Mouse (Mus musculus): ENCODE measurements around the gene Gm37240. TPM values are rescaled to one million over a fixed set of nuclear protein-coding genes. Genes with fewer than 3 reads are reported as not detected.

The Gm37240 gene
- polyA plus RNA-seq, 1 experiment from 2014 or later, result 18.1 TPM

DNA sequence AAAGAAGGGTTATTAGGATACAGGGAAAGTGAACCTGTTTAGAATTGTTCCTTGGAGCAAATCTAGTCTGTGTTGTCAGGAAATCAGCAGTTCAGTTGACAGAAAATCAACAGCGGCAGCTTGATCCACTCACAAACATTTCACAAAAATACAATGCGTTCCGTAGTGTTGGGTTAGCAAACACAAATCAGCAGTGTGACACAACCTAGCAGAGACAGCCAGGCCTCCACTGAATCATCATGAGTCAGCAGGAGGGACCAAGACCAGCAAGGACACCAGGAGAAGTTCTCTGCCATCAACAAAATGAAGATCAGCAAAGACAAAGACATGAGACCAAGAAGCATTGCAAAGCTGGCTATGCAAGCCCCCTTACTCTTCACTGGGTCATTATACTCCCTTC lies 688.8 kb downstream of the Gm37240 start:
- DNase-seq (ENCODE audit: low spot score) (no peak), ATAC-seq (ENCODE audit: low FRiP score, low TSS enrichment) (no peak)
- 73% methylated on average over 3 of the region's 3 CpGs for WGBS
- H3K9me3 ChIP-seq (ENCODE audit: control insufficient read depth, low read length), result no peaks in the 10 kb centered on the region
- H3K27ac ChIP-seq (replicated peaks), result no peak overlapping the region
- H3K27me3 ChIP-seq (ENCODE audit: control insufficient read depth, insufficient read depth, low read length), result no peaks in the 10 kb centered on the region
- H3K9ac ChIP-seq (ENCODE audit: low read length), result no peak overlapping the region
- no peaks in the 10 kb centered on the region for H3K4me1 ChIP-seq (replicated peaks; ENCODE audit: control insufficient read depth, insufficient read depth)
- H3K4me2 ChIP-seq (replicated peaks; ENCODE audit: low read depth), result no peak overlapping the region
- TF ChIP-seq EP300 (optimal IDR thresholded peaks at IDR 0.05) (no peak), CTCF (IDR thresholded peaks at IDR 0.05; ENCODE audit: low read depth) (no peak)
- H3K4me3 ChIP-seq (ENCODE audit: low read depth, low read length), result no peak overlapping the region
- no peaks in the 10 kb centered on the region for H3K36me3 ChIP-seq (ENCODE audit: control insufficient read depth, insufficient read depth, low read length)

DNA sequence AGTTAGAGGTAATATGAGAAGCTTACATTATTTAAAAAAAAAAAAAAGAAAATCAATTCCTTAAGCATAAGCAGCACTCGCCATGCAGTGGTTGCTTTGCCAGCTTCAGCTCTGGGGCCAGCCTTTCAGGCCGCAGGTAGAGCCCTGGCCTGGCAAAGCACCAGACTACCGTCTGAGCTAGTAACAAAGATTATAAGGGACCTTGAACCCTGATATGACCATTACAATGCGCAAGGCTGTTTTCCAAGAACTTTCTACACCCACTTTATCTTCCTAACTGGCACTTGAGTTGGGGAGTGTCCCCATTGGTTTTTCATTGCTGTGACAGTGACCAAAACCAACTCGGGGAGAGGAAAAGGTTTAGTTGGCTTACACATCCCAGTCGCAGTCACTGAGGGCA lies 690.2 kb downstream of the Gm37240 start:
- H3K4me1 ChIP-seq (replicated peaks; ENCODE audit: control insufficient read depth, insufficient read depth), result no peaks in the 10 kb centered on the region
- H3K9me3 ChIP-seq (ENCODE audit: control insufficient read depth, low read length), result no peaks in the 10 kb centered on the region
- DNase-seq (ENCODE audit: low spot score) (peak; percentile 70), ATAC-seq (ENCODE audit: low FRiP score, low TSS enrichment) (peak; percentile 81)
- H3K27ac ChIP-seq (replicated peaks), result 0 out of 2 replicates have a peak overlapping the region, but pooled peaks have one; percentile 30
- no peak overlapping the region for H3K4me3 ChIP-seq (ENCODE audit: low read depth, low read length)
- no peak overlapping the region for H3K9ac ChIP-seq (ENCODE audit: low read length)
- 71% methylated on average over 6 of the region's 6 CpGs for WGBS
- no peaks in the 10 kb centered on the region for H3K36me3 ChIP-seq (ENCODE audit: control insufficient read depth, insufficient read depth, low read length)
- TF ChIP-seq EP300 (optimal IDR thresholded peaks at IDR 0.05) (no peak), CTCF (IDR thresholded peaks at IDR 0.05; ENCODE audit: low read depth) (no peak)
- no peaks in the 10 kb centered on the region for H3K27me3 ChIP-seq (ENCODE audit: control insufficient read depth, insufficient read depth, low read length)
- H3K4me2 ChIP-seq (replicated peaks; ENCODE audit: low read depth), result no peak overlapping the region

GRCm38 (mm10) chr3:85196591-85196990 lies 690.7 kb downstream of the Gm37240 start:
- DNase-seq (ENCODE audit: low spot score) (no peak), ATAC-seq (ENCODE audit: low FRiP score, low TSS enrichment) (no peak)
- TF ChIP-seq CTCF (IDR thresholded peaks at IDR 0.05; ENCODE audit: low read depth) (no peak), EP300 (optimal IDR thresholded peaks at IDR 0.05) (no peak)
- no peak overlapping the region for H3K9ac ChIP-seq (ENCODE audit: low read length)
- no peaks in the 10 kb centered on the region for H3K36me3 ChIP-seq (ENCODE audit: control insufficient read depth, insufficient read depth, low read length)
- H3K4me3 ChIP-seq (ENCODE audit: low read depth, low read length), result no peak overlapping the region
- H3K4me1 ChIP-seq (replicated peaks; ENCODE audit: control insufficient read depth, insufficient read depth), result no peaks in the 10 kb centered on the region
- H3K27ac ChIP-seq (replicated peaks), result no peak overlapping the region
- WGBS, result 66% methylated on average over 4 of the region's 4 CpGs
- H3K27me3 ChIP-seq (ENCODE audit: control insufficient read depth, insufficient read depth, low read length), result no peaks in the 10 kb centered on the region
- no peaks in the 10 kb centered on the region for H3K9me3 ChIP-seq (ENCODE audit: control insufficient read depth, low read length)
- H3K4me2 ChIP-seq (replicated peaks; ENCODE audit: low read depth), result no peak overlapping the region

- no peaks in the 10 kb centered on the region for H3K4me1 ChIP-seq (replicated peaks; ENCODE audit: control insufficient read depth, insufficient read depth)
- H3K9me3 ChIP-seq (ENCODE audit: control insufficient read depth, low read length), result no peaks in the 10 kb centered on the region
- no peaks in the 10 kb centered on the region for H3K27me3 ChIP-seq (ENCODE audit: control insufficient read depth, insufficient read depth, low read length)
- peak overlapping the region; percentile 20; the same call in 1 of the 2 replicates for H3K4me3 ChIP-seq (ENCODE audit: low read depth, low read length)
- TF ChIP-seq EP300 (optimal IDR thresholded peaks at IDR 0.05) (no peak), CTCF (IDR thresholded peaks at IDR 0.05; ENCODE audit: low read depth) (no peak)
- WGBS, result 54% methylated on average over 8 of the region's 8 CpGs
- ATAC-seq (ENCODE audit: low FRiP score, low TSS enrichment), result peak; percentile 61; the same call in 1 of the 2 replicates
- 0 out of 2 replicates have a peak overlapping the region, but pooled peaks have one; percentile 8 for H3K27ac ChIP-seq (replicated peaks)
- no peak overlapping the region for H3K9ac ChIP-seq (ENCODE audit: low read length)
- DNase-seq (ENCODE audit: low spot score), result no peak
- peak overlapping the region; percentile 17; the same call in 1 of the 2 replicates for H3K4me2 ChIP-seq (replicated peaks; ENCODE audit: low read depth)
- H3K36me3 ChIP-seq (ENCODE audit: control insufficient read depth, insufficient read depth, low read length), result no peaks in the 10 kb centered on the region
Measured at GRCm38 (mm10) chr3:85195068-85195481, 692.2 kb downstream of the Gm37240 start.

- DNase-seq (ENCODE audit: low spot score) (no peak), ATAC-seq (ENCODE audit: low FRiP score, low TSS enrichment) (no peak)
- no peak overlapping the region for H3K9ac ChIP-seq (ENCODE audit: low read length)
- no peaks in the 10 kb centered on the region for H3K27me3 ChIP-seq (ENCODE audit: control insufficient read depth, insufficient read depth, low read length)
- TF ChIP-seq EP300 (optimal IDR thresholded peaks at IDR 0.05) (no peak), CTCF (IDR thresholded peaks at IDR 0.05; ENCODE audit: low read depth) (no peak)
- H3K9me3 ChIP-seq (ENCODE audit: control insufficient read depth, low read length), result no peaks in the 10 kb centered on the region
- H3K4me2 ChIP-seq (replicated peaks; ENCODE audit: low read depth), result no peak overlapping the region
- no peaks in the 10 kb centered on the region for H3K36me3 ChIP-seq (ENCODE audit: control insufficient read depth, insufficient read depth, low read length)
- H3K4me3 ChIP-seq (ENCODE audit: low read depth, low read length), result no peak overlapping the region
- H3K27ac ChIP-seq (replicated peaks), result no peak overlapping the region
- no peaks in the 10 kb centered on the region for H3K4me1 ChIP-seq (replicated peaks; ENCODE audit: control insufficient read depth, insufficient read depth)
- WGBS, result 51% methylated on average over 8 of the region's 8 CpGs
Measured at GRCm38 (mm10) chr3:85189791-85190190, 697.5 kb downstream of the Gm37240 start.

DNA sequence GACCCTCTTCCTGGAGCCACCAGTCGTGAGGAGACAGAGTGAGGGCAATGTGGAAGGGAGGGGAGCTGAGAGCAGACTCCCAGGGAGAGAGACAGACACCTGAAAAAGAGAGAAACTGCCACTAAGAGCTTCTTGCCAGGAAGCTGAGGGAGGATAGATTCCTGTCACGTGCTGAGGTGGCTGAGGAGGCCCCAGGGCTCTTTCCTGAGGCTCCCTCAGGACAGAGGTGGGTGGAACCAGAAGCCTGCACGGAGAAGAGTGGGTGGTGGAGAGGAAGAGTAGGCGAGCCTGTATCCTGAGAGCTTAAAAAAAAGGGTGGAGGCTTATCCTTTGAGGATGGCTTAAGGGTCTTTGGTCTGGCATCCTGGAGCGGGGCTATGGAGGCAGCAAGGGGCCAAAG lies 699.0 kb downstream of the Gm37240 start:
- no peak overlapping the region for H3K9ac ChIP-seq (ENCODE audit: low read length)
- H3K27me3 ChIP-seq (ENCODE audit: control insufficient read depth, insufficient read depth, low read length), result no peaks in the 10 kb centered on the region
- H3K9me3 ChIP-seq (ENCODE audit: control insufficient read depth, low read length), result no peaks in the 10 kb centered on the region
- H3K4me1 ChIP-seq (replicated peaks; ENCODE audit: control insufficient read depth, insufficient read depth), result no peaks in the 10 kb centered on the region
- ATAC-seq (ENCODE audit: low FRiP score, low TSS enrichment) (no peak), DNase-seq (ENCODE audit: low spot score) (no peak)
- H3K27ac ChIP-seq (replicated peaks), result no peak overlapping the region
- 49% methylated on average over 5 of the region's 5 CpGs for WGBS
- TF ChIP-seq EP300 (optimal IDR thresholded peaks at IDR 0.05) (no peak), CTCF (IDR thresholded peaks at IDR 0.05; ENCODE audit: low read depth) (no peak)
- H3K4me3 ChIP-seq (ENCODE audit: low read depth, low read length), result no peak overlapping the region
- H3K4me2 ChIP-seq (replicated peaks; ENCODE audit: low read depth), result no peak overlapping the region
- no peaks in the 10 kb centered on the region for H3K36me3 ChIP-seq (ENCODE audit: control insufficient read depth, insufficient read depth, low read length)
